ENCODE assay signal across 8 mouse cellular contexts in the genomic region with DNA sequence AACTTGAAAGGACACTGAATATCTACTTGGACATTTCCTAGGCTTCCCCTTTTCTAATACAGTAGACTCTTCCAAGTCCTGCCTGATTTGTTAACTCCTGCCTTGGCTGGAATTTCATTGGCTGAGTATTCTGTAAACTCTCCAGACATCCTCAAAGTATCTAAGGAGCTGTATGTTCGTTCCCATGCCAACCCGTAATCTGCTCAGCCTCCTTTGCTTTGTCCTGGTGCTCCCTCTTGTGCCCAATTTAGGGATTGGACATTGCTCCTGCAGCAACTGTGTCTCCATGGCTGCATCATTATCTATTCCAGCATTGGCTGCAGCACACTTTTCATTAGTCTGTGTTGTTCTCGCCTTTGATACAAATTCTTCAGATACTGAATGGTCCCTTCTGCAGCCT. TPM values are rescaled to one million over a fixed set of nuclear protein-coding genes. Genes with fewer than 3 reads are reported as not detected.
A peak's percentile ranks its signal among the peaks of the same experiment; 100 is the strongest.
DNase-seq lines count a peak whose midpoint lies in the region; ATAC-seq and TF ChIP-seq lines count a peak whose summit lies in the region.

No protein-coding gene starts in this region.

- ATAC-seq in embryonic facial prominence, embryonic 14.5 days (ENCODE audit: low read depth) = peak; percentile 92
- peak; percentile 63; the same call in 1 of the 2 replicates for ATAC-seq in heart, embryonic 16.5 days (replicated peaks; ENCODE audit: extremely low read depth, insufficient read depth, low FRiP score)
- ATAC-seq in liver, embryonic 14.5 days (ENCODE audit: insufficient read depth) = 0 out of 2 replicates have a peak, but pooled peaks have one; percentile 31

- H3K27ac ChIP-seq in CH12.LX (ENCODE audit: insufficient read depth, low read depth) = no peak overlapping the region
- H3K27ac ChIP-seq in embryonic facial prominence, embryonic 14.5 days (replicated peaks; ENCODE audit: low read depth, low read length) = no peak overlapping the region
- no peak overlapping the region for H3K27ac ChIP-seq in heart, embryonic 16.5 days (ENCODE audit: low read length)
- H3K27ac ChIP-seq in liver, embryonic 14.5 days = no peak overlapping the region

- dilution Hi-C loops in CH12.LX (cut with MboI; ENCODE audit: extremely low pct_ligation_motif_present, extremely low pct_unique_long_range_greater_than_20kb, low sequenced_read_pairs) = no loop called here

- H3K27me3 ChIP-seq in CH12.LX (replicated peaks) = no peaks in the 10 kb centered on the region
- H3K27me3 ChIP-seq in embryonic facial prominence, embryonic 14.5 days (replicated peaks; ENCODE audit: control insufficient read depth, insufficient read depth, low read length) = no peaks in the 10 kb centered on the region
- H3K27me3 ChIP-seq in heart, embryonic 16.5 days (ENCODE audit: control insufficient read depth, insufficient read depth, low read length) = no peaks in the 10 kb centered on the region
- H3K27me3 ChIP-seq in liver, embryonic 14.5 days (ENCODE audit: control insufficient read depth, insufficient read depth, low read length) = no peaks in the 10 kb centered on the region

- in situ Hi-C loops in CH12.LX (cut with MboI; ENCODE audit: low pct_ligation_motif_present, low pct_unique_long_range_greater_than_20kb, low sequenced_read_pairs) = loop anchor here (25.0 kb wide), 1 partner anchor 156 kb away; no protein-coding TSS in a partner anchor

- no peak for TF ChIP-seq POLR2A in CH12.LX (IDR thresholded peaks at IDR 0.05; ENCODE audit: low read depth, low read length)

- H3K4me1 ChIP-seq in CH12.LX (ENCODE audit: control insufficient read depth in 1 of 2, insufficient read depth in 2 of 2) = peaks cover 5 to 15% of the 10 kb centered on the region in 2 experiments
- H3K4me1 ChIP-seq in embryonic facial prominence, embryonic 14.5 days (ENCODE audit: control insufficient read depth, insufficient read depth, low read length) = no peaks in the 10 kb centered on the region
- peaks cover 5% of the 10 kb centered on the region; the same call in 1 of the 2 replicates for H3K4me1 ChIP-seq in heart, embryonic 16.5 days (ENCODE audit: control insufficient read depth, insufficient read depth, low read length)
- H3K4me1 ChIP-seq in liver, embryonic 14.5 days (replicated peaks; ENCODE audit: control insufficient read depth in 2 of 2, insufficient read depth in 2 of 2, low read length in 1 of 2) = no peaks in the 10 kb centered on the region; a peak in 1 of 4 replicates

- peak; percentile 43 for DNase-seq in CH12.LX (ENCODE audit: extremely low read depth)
- peak; percentile 68 to 72 for DNase-seq in adrenal gland, postnatal 36 days
- peak; percentile 91 for DNase-seq in embryonic facial prominence, embryonic 14.5 days (ENCODE audit: low spot score)
- DNase-seq in kidney, postnatal 25 days = peak; percentile 45 to 66
- peak; percentile 12 to 22 (median 13) for DNase-seq in liver, embryonic 14.5 days (ENCODE audit: low read depth in 3 of 3, low spot score in 3 of 3)
- DNase-seq in ovary, adult 18-20 months (ENCODE audit: low spot score) = peak; percentile 25
- peak; percentile 35 to 72 for DNase-seq in urinary bladder, postnatal 4 days (ENCODE audit: low spot score in 2 of 2)

- H3K9me3 ChIP-seq in CH12.LX (replicated peaks; ENCODE audit: low read length) = no peaks in the 10 kb centered on the region
- no peaks in the 10 kb centered on the region for H3K9me3 ChIP-seq in embryonic facial prominence, embryonic 14.5 days (ENCODE audit: control insufficient read depth, low read length)
- no peaks in the 10 kb centered on the region for H3K9me3 ChIP-seq in heart, embryonic 16.5 days (replicated peaks; ENCODE audit: control insufficient read depth, low read length)
- H3K9me3 ChIP-seq in liver, embryonic 14.5 days (ENCODE audit: control insufficient read depth, low read length) = no peaks in the 10 kb centered on the region

- TF ChIP-seq CTCF in CH12.LX (conservative IDR thresholded peaks at IDR 0.05 in 1 of 2, IDR thresholded peaks at IDR 0.05 in 1 of 2; ENCODE audit: low read depth in 2 of 2, low read length in 2 of 2) = peak in 1 of 2 experiments; percentile 61; a peak in 2 of 4 replicates
- TF ChIP-seq CTCF in liver, embryonic 14.5 days (IDR thresholded peaks at IDR 0.05; ENCODE audit: low read depth) = peak; percentile 76

- TF ChIP-seq RAD21 in CH12.LX (IDR thresholded peaks at IDR 0.05; ENCODE audit: low read depth, low read length) = peak; percentile 65

- H3K9ac ChIP-seq in CH12.LX (ENCODE audit: insufficient read depth, low read depth) = no peak overlapping the region
- H3K9ac ChIP-seq in embryonic facial prominence, embryonic 14.5 days (ENCODE audit: low read depth, low read length) = no peak overlapping the region
- H3K9ac ChIP-seq in heart, embryonic 16.5 days (ENCODE audit: low read length) = no peak overlapping the region
- H3K9ac ChIP-seq in liver, embryonic 14.5 days (replicated peaks) = no peak overlapping the region

- no peak overlapping the region for H3K4me3 ChIP-seq in CH12.LX (replicated peaks in 1 of 3; ENCODE audit: low read depth in 2 of 3, low read length in 2 of 3, poor library complexity in 1 of 3)
- no peak overlapping the region for H3K4me3 ChIP-seq in embryonic facial prominence, embryonic 14.5 days (ENCODE audit: low read depth, low read length)
- no peak overlapping the region for H3K4me3 ChIP-seq in heart, embryonic 16.5 days (ENCODE audit: low read length)
- no peak overlapping the region for H3K4me3 ChIP-seq in liver, embryonic 14.5 days (ENCODE audit: insufficient read depth in 1 of 2, low read depth in 2 of 2, low read length in 2 of 2)

- H3K36me3 ChIP-seq in CH12.LX (replicated peaks in 1 of 2; ENCODE audit: control insufficient read depth in 1 of 2, insufficient read depth in 1 of 2, low read length in 1 of 2) = peaks cover 31 to 72% of the 10 kb centered on the region in 2 experiments
- peaks cover 34% of the 10 kb centered on the region; the same call in 1 of the 2 replicates for H3K36me3 ChIP-seq in embryonic facial prominence, embryonic 14.5 days (ENCODE audit: control insufficient read depth, insufficient read depth, low read length)
- peaks cover 16% of the 10 kb centered on the region for H3K36me3 ChIP-seq in heart, embryonic 16.5 days (ENCODE audit: control insufficient read depth, insufficient read depth)
- H3K36me3 ChIP-seq in liver, embryonic 14.5 days (replicated peaks; ENCODE audit: control insufficient read depth, insufficient read depth, low read depth) = no peaks in the 10 kb centered on the region

- TF ChIP-seq EP300 in CH12.LX (IDR thresholded peaks at IDR 0.05; ENCODE audit: low read length) = no peak
- TF ChIP-seq EP300 in liver, embryonic 14.5 days (IDR thresholded peaks at IDR 0.05; ENCODE audit: low read depth) = no peak

- no peaks in the 10 kb centered on the region for H3K79me2 ChIP-seq in CH12.LX (replicated peaks; ENCODE audit: control insufficient read depth, extremely low read depth, insufficient read depth, poor library complexity, severe bottlenecking)

- H3K4me2 ChIP-seq in CH12.LX (ENCODE audit: insufficient read depth, low read depth, poor library complexity, severe bottlenecking) = no peak overlapping the region
- no peak overlapping the region for H3K4me2 ChIP-seq in embryonic facial prominence, embryonic 14.5 days (ENCODE audit: low read depth, low read length)
- H3K4me2 ChIP-seq in heart, embryonic 16.5 days (ENCODE audit: low read depth, low read length) = no peak overlapping the region
- no peak overlapping the region for H3K4me2 ChIP-seq in liver, embryonic 14.5 days (ENCODE audit: low read depth)

- 40% methylated on average over 3 of the region's 3 CpGs for WGBS in embryonic facial prominence, embryonic 14.5 days
- WGBS in heart, embryonic 16.5 days = 31% methylated on average over 3 of the region's 3 CpGs
- WGBS in liver, embryonic 14.5 days (ENCODE audit: insufficient replicate concordance) = 50% methylated on average over 3 of the region's 3 CpGs

TF ChIP-seq in CH12.LX, 34 proteins besides CTCF, POLR2A, EP300 and RAD21:
- TF ChIP-seq CHD2 (IDR thresholded peaks at IDR 0.05; ENCODE audit: low read length) = no peak
- no peak for TF ChIP-seq E2F4 (IDR thresholded peaks at IDR 0.05; ENCODE audit: insufficient replicate concordance, low read depth, low read length)
- no peak for TF ChIP-seq USF2 (conservative IDR thresholded peaks at IDR 0.05; ENCODE audit: low read depth, low read length)
- TF ChIP-seq RCOR1 (conservative IDR thresholded peaks at IDR 0.05; ENCODE audit: low read depth, low read length) = no peak
- no peak for TF ChIP-seq ZMIZ1 (IDR thresholded peaks at IDR 0.05; ENCODE audit: low read depth, low read length)

RNA-seq across cellular contexts. Expression of a gene that starts 42.7 kb away (rescaled TPM):
- total RNA-seq in CH12.LX (2012; rRNA removed) = 10.9 and 13.1 TPM in 2 replicates
- 21.6 and 22.0 TPM in 2 replicates for total RNA-seq in CH12.LX (2014; rRNA removed)
- polyA plus RNA-seq in CH12.LX (2012; ENCODE audit: insufficient read length, low read depth) = 11.6 and 12.3 TPM in 2 replicates
- 10 to 100 TPM; 11.9 to 15.4 TPM for total RNA-seq in adrenal gland, postnatal 36 days (2021)
- 9.1 and 9.2 TPM in 2 replicates for polyA plus RNA-seq in embryonic facial prominence, embryonic 14.5 days (2014; fragmentation: Nextera tagmentation; extraction: Ambion mirVana)
- polyA plus RNA-seq in heart, embryonic 16.5 days (2015; fragmentation: Nextera tagmentation; extraction: Ambion mirVana) = 3.9 TPM in 2 replicates
- 0.35 and 0.57 TPM in 2 replicates for polyA plus RNA-seq in liver, embryonic 14.5 days (2012; rRNA removed)
- 0.67 and 2.7 TPM in 2 replicates for polyA plus RNA-seq in liver, embryonic 14.5 days (2014; fragmentation: Nextera tagmentation; extraction: Ambion mirVana)

RNA-seq across cellular contexts. Expression of a gene that starts 45.7 kb away (rescaled TPM):
- total RNA-seq in CH12.LX (2012; rRNA removed) (not detected in 2 replicates), CH12.LX (2014; rRNA removed) (not detected in 2 replicates)
- polyA plus RNA-seq in CH12.LX (2012; ENCODE audit: insufficient read length, low read depth) = not detected in 2 replicates
- total RNA-seq in adrenal gland, postnatal 36 days (2021) = not detected
- 0.09 and 0.51 TPM in 2 replicates for polyA plus RNA-seq in embryonic facial prominence, embryonic 14.5 days (2014; fragmentation: Nextera tagmentation; extraction: Ambion mirVana)
- not detected in 2 replicates for polyA plus RNA-seq in heart, embryonic 16.5 days (2015; fragmentation: Nextera tagmentation; extraction: Ambion mirVana)
- not detected in 2 replicates for polyA plus RNA-seq in liver, embryonic 14.5 days (2012; rRNA removed)
- not detected in 2 replicates for polyA plus RNA-seq in liver, embryonic 14.5 days (2014; fragmentation: Nextera tagmentation; extraction: Ambion mirVana)

Comparison
In these comparisons a context has a peak if more than half of its experiments do, and no peak if none do; other contexts are left out.
1. DNase-seq: peak in every context shown above with its lines; median percentile 91 in embryonic facial prominence, embryonic 14.5 days; 70 in adrenal gland, postnatal 36 days; 56 in kidney, postnatal 25 days; 54 in urinary bladder, postnatal 4 days; 43 in CH12.LX; 25 in ovary, adult 18-20 months; 13 in liver, embryonic 14.5 days.
2. ATAC-seq: peak in every context shown above with its lines; median percentile 92 in embryonic facial prominence, embryonic 14.5 days; 63 in heart, embryonic 16.5 days; 31 in liver, embryonic 14.5 days.